Mouse (Mus musculus): ENCODE results near the gene Tsc22d4. TPM values are rescaled to one million over a fixed set of nuclear protein-coding genes. Genes with fewer than 3 reads are reported as not detected.
A peak's percentile ranks its signal among the peaks of the same experiment; 100 is the strongest.

Gene Tsc22d4
- polyA plus RNA-seq, 1 experiment from 2014 or later, result 76.1 TPM

- ATAC-seq (replicated peaks), result peak; percentile 70
- peaks cover 19% of the 10 kb centered on the region for H3K36me3 ChIP-seq
- peak within 1 kb of the TSS; percentile 95 for H3K9ac ChIP-seq (replicated peaks)
- under 1% methylated on average over 48 of the region's 48 CpGs for WGBS
- H3K4me3 ChIP-seq, result peak within 1 kb of the TSS; percentile 86
- peak within 1 kb of the TSS; percentile 95 for H3K4me2 ChIP-seq (replicated peaks)
- H3K9me3 ChIP-seq, result no peaks in the 10 kb centered on the region
- peaks cover 35% of the 10 kb centered on the region for H3K4me1 ChIP-seq
- H3K27me3 ChIP-seq, result no peaks in the 10 kb centered on the region
- peak within 1 kb of the TSS; percentile 99 for H3K27ac ChIP-seq (replicated peaks)
Measured at GRCm38 (mm10) chr5:137787151-137787928, 41.8 kb downstream of the Tsc22d4 start, which contains the start of the genes Mepce and Zcwpw1. Gene Mepce (minus strand): TSS chr5:137787655. Gene Zcwpw1 (plus strand): TSS chr5:137787798.

GRCm38 (mm10) chr5:137788171-137788570 is 42.6 kb downstream of the Tsc22d4 start:
- no peaks in the 10 kb centered on the region for H3K27me3 ChIP-seq
- peak overlapping the region; percentile 86 for H3K4me3 ChIP-seq
- H3K9me3 ChIP-seq, result no peaks in the 10 kb centered on the region
- WGBS, result 76% methylated on average over 24 of the region's 24 CpGs
- no peak overlapping the region for H3K9ac ChIP-seq (replicated peaks)
- no peak for ATAC-seq (replicated peaks)
- H3K4me1 ChIP-seq, result peaks cover 27% of the 10 kb centered on the region
- no peak overlapping the region for H3K27ac ChIP-seq (replicated peaks)
- H3K36me3 ChIP-seq, result peaks cover 11% of the 10 kb centered on the region
- peak overlapping the region; percentile 95 for H3K4me2 ChIP-seq (replicated peaks)

- Histone ChIP-seq H3K4me1 (peaks cover 18% of the 10 kb centered on the region), H3K9ac (replicated peaks) (no peak overlapping the region), H3K4me3 (no peak overlapping the region), H3K27ac (replicated peaks) (no peak overlapping the region), H3K9me3 (no peaks in the 10 kb centered on the region), H3K27me3 (no peaks in the 10 kb centered on the region), H3K4me2 (replicated peaks) (no peak overlapping the region), H3K36me3 (peaks cover 5% of the 10 kb centered on the region; the same call in 1 of the 2 replicates)
- no peak for ATAC-seq (replicated peaks)
- 99% methylated on average over 2 of the region's 2 CpGs for WGBS
Measured at GRCm38 (mm10) chr5:137788946-137789531, 43.5 kb downstream of the Tsc22d4 start.

- no peaks in the 10 kb centered on the region for H3K9me3 ChIP-seq
- peaks cover 5% of the 10 kb centered on the region; the same call in 1 of the 2 replicates for H3K4me1 ChIP-seq
- no peaks in the 10 kb centered on the region for H3K36me3 ChIP-seq
- H3K4me2 ChIP-seq (replicated peaks), result no peak overlapping the region
- no peak for ATAC-seq (replicated peaks)
- H3K4me3 ChIP-seq, result no peak overlapping the region
- H3K27me3 ChIP-seq, result no peaks in the 10 kb centered on the region
- H3K27ac ChIP-seq (replicated peaks), result no peak overlapping the region
- no peak overlapping the region for H3K9ac ChIP-seq (replicated peaks)
Measured at GRCm38 (mm10) chr5:137791553-137791952, 46.0 kb downstream of the Tsc22d4 start.

GRCm38 (mm10) chr5:137796606-137797005 is 51.1 kb downstream of the Tsc22d4 start:
- H3K36me3 ChIP-seq, result no peaks in the 10 kb centered on the region
- 81% methylated on average over 3 of the region's 3 CpGs for WGBS

GRCm38 (mm10) chr5:137800917-137801316 is 55.4 kb downstream of the Tsc22d4 start:
- Histone ChIP-seq H3K36me3 (no peaks in the 10 kb centered on the region), H3K9ac (replicated peaks) (no peak overlapping the region), H3K4me3 (no peak overlapping the region), H3K4me1 (no peaks in the 10 kb centered on the region), H3K27me3 (no peaks in the 10 kb centered on the region), H3K4me2 (replicated peaks) (no peak overlapping the region), H3K9me3 (no peaks in the 10 kb centered on the region), H3K27ac (replicated peaks) (no peak overlapping the region)
- WGBS, result 87% methylated on average over 3 of the region's 3 CpGs
- ATAC-seq (replicated peaks), result no peak

More at GRCm38 (mm10) chr5:137796606-137797005, 51.1 kb downstream of the Tsc22d4 start:
- no peaks in the 10 kb centered on the region for H3K9me3 ChIP-seq
- H3K4me2 ChIP-seq (replicated peaks), result no peak overlapping the region
- no peak overlapping the region for H3K4me3 ChIP-seq
- no peak for ATAC-seq (replicated peaks)
- H3K9ac ChIP-seq (replicated peaks), result no peak overlapping the region
- H3K4me1 ChIP-seq, result no peaks in the 10 kb centered on the region
- H3K27ac ChIP-seq (replicated peaks), result no peak overlapping the region
- no peaks in the 10 kb centered on the region for H3K27me3 ChIP-seq

- no peaks in the 10 kb centered on the region for H3K36me3 ChIP-seq
Measured at GRCm38 (mm10) chr5:137806158-137806557, 60.6 kb downstream of the Tsc22d4 start.

GRCm38 (mm10) chr5:137808316-137808715 is 62.8 kb downstream of the Tsc22d4 start:
- no peaks in the 10 kb centered on the region for H3K27me3 ChIP-seq
- no peak for ATAC-seq (replicated peaks)
- no peaks in the 10 kb centered on the region for H3K4me1 ChIP-seq
- no peak overlapping the region for H3K27ac ChIP-seq (replicated peaks)
- H3K4me2 ChIP-seq (replicated peaks), result no peak overlapping the region
- H3K9me3 ChIP-seq, result no peaks in the 10 kb centered on the region
- no peak overlapping the region for H3K4me3 ChIP-seq
- 91% methylated on average over 5 of the region's 5 CpGs for WGBS
- H3K36me3 ChIP-seq, result no peaks in the 10 kb centered on the region
- H3K9ac ChIP-seq (replicated peaks), result no peak overlapping the region

More at GRCm38 (mm10) chr5:137806158-137806557, 60.6 kb downstream of the Tsc22d4 start:
- H3K9ac ChIP-seq (replicated peaks), result no peak overlapping the region
- no peaks in the 10 kb centered on the region for H3K27me3 ChIP-seq
- no peak overlapping the region for H3K27ac ChIP-seq (replicated peaks)
- no peaks in the 10 kb centered on the region for H3K4me1 ChIP-seq
- H3K9me3 ChIP-seq, result no peaks in the 10 kb centered on the region
- H3K4me2 ChIP-seq (replicated peaks), result no peak overlapping the region
- ATAC-seq (replicated peaks), result no peak
- 79% methylated on average over 1 of the region's 1 CpGs for WGBS
- H3K4me3 ChIP-seq, result no peak overlapping the region

- no peak for ATAC-seq (replicated peaks)
- H3K4me1 ChIP-seq, result no peaks in the 10 kb centered on the region
- no peaks in the 10 kb centered on the region for H3K27me3 ChIP-seq
- WGBS, result 80% methylated on average over 4 of the region's 4 CpGs
- H3K27ac ChIP-seq (replicated peaks), result no peak overlapping the region
- no peaks in the 10 kb centered on the region for H3K36me3 ChIP-seq
- no peak overlapping the region for H3K9ac ChIP-seq (replicated peaks)
- no peak overlapping the region for H3K4me3 ChIP-seq
- no peaks in the 10 kb centered on the region for H3K9me3 ChIP-seq
- no peak overlapping the region for H3K4me2 ChIP-seq (replicated peaks)
Measured at GRCm38 (mm10) chr5:137817466-137818222, 72.1 kb downstream of the Tsc22d4 start.

Other genes with a start within 250 kb of the Tsc22d4 start
- 75.9 and 79.3 TPM in 2 replicates for gene Pop7, start 243.2 kb upstream of the Tsc22d4 start, polyA plus RNA-seq (2015; fragmentation: Nextera tagmentation; extraction: Ambion mirVana)
- gene Gigyf1, start 227.2 kb upstream of the Tsc22d4 start, polyA plus RNA-seq (2015; fragmentation: Nextera tagmentation; extraction: Ambion mirVana), result 19.2 and 20.0 TPM in 2 replicates
- gene Epo, start 212.5 kb upstream of the Tsc22d4 start, polyA plus RNA-seq (2015; fragmentation: Nextera tagmentation; extraction: Ambion mirVana), result not detected in 2 replicates
- gene Gnb2, start 212.2 kb upstream of the Tsc22d4 start, polyA plus RNA-seq (2015; fragmentation: Nextera tagmentation; extraction: Ambion mirVana), result 535 and 578 TPM in 2 replicates
- 250 and 259 TPM in 2 replicates for gene Actl6b, start 192.2 kb upstream of the Tsc22d4 start, polyA plus RNA-seq (2015; fragmentation: Nextera tagmentation; extraction: Ambion mirVana)
- 2.2 and 3.2 TPM in 2 replicates for gene Tfr2, start 175.9 kb upstream of the Tsc22d4 start, polyA plus RNA-seq (2015; fragmentation: Nextera tagmentation; extraction: Ambion mirVana)
- gene Mospd3, start 144.7 kb upstream of the Tsc22d4 start, polyA plus RNA-seq (2015; fragmentation: Nextera tagmentation; extraction: Ambion mirVana), result 46.3 and 47.3 TPM in 2 replicates
- gene Pcolce, start 131.9 kb upstream of the Tsc22d4 start, polyA plus RNA-seq (2015; fragmentation: Nextera tagmentation; extraction: Ambion mirVana), result 9.3 and 9.7 TPM in 2 replicates
- gene Fbxo24, start 116.7 kb upstream of the Tsc22d4 start, polyA plus RNA-seq (2015; fragmentation: Nextera tagmentation; extraction: Ambion mirVana), result 0.22 TPM in 1 of 2 replicates, not detected in the other
- gene Lrch4, start 116.6 kb upstream of the Tsc22d4 start, polyA plus RNA-seq (2015; fragmentation: Nextera tagmentation; extraction: Ambion mirVana), result 21.4 and 22.1 TPM in 2 replicates
- gene Gm20605, start 116.6 kb upstream of the Tsc22d4 start, polyA plus RNA-seq (2015; fragmentation: Nextera tagmentation; extraction: Ambion mirVana), result 6.9 and 7.8 TPM in 2 replicates
- 4.5 and 8.5 TPM in 2 replicates for gene Sap25, start 104.4 kb upstream of the Tsc22d4 start, polyA plus RNA-seq (2015; fragmentation: Nextera tagmentation; extraction: Ambion mirVana)
- 0.11 TPM in 1 of 2 replicates, not detected in the other for gene Irs3, start 100.0 kb upstream of the Tsc22d4 start, polyA plus RNA-seq (2015; fragmentation: Nextera tagmentation; extraction: Ambion mirVana)
- 21.2 and 22.7 TPM in 2 replicates for gene Agfg2, start 61.0 kb upstream of the Tsc22d4 start, polyA plus RNA-seq (2015; fragmentation: Nextera tagmentation; extraction: Ambion mirVana)
- gene Nyap1, start 4.1 kb upstream of the Tsc22d4 start, polyA plus RNA-seq (2015; fragmentation: Nextera tagmentation; extraction: Ambion mirVana), result 43.6 and 45.6 TPM in 2 replicates
- 36.9 and 42.4 TPM in 2 replicates for gene Ppp1r35, start 33.1 kb downstream of the Tsc22d4 start, polyA plus RNA-seq (2015; fragmentation: Nextera tagmentation; extraction: Ambion mirVana)
- 12.3 and 12.6 TPM in 2 replicates for gene Mepce, start 41.9 kb downstream of the Tsc22d4 start, polyA plus RNA-seq (2015; fragmentation: Nextera tagmentation; extraction: Ambion mirVana)
- gene Zcwpw1, start 42.1 kb downstream of the Tsc22d4 start, polyA plus RNA-seq (2015; fragmentation: Nextera tagmentation; extraction: Ambion mirVana), result 10.4 and 11.3 TPM in 2 replicates
- 0.42 and 0.45 TPM in 2 replicates for gene Pilra, start 90.6 kb downstream of the Tsc22d4 start, polyA plus RNA-seq (2015; fragmentation: Nextera tagmentation; extraction: Ambion mirVana)
- not detected in 2 replicates for gene Pilrb1, start 112.4 kb downstream of the Tsc22d4 start, polyA plus RNA-seq (2015; fragmentation: Nextera tagmentation; extraction: Ambion mirVana)
- not detected in 2 replicates for gene Pilrb2, start 126.1 kb downstream of the Tsc22d4 start, polyA plus RNA-seq (2015; fragmentation: Nextera tagmentation; extraction: Ambion mirVana)
- not detected in 2 replicates for gene Cyp3a13, start 175.9 kb downstream of the Tsc22d4 start, polyA plus RNA-seq (2015; fragmentation: Nextera tagmentation; extraction: Ambion mirVana)
- gene Gjc3, start 217.4 kb downstream of the Tsc22d4 start, polyA plus RNA-seq (2015; fragmentation: Nextera tagmentation; extraction: Ambion mirVana), result 0.11 TPM in 2 replicates
- not detected in 2 replicates for gene Azgp1, start 235.8 kb downstream of the Tsc22d4 start, polyA plus RNA-seq (2015; fragmentation: Nextera tagmentation; extraction: Ambion mirVana)

All from forebrain, embryonic 15.5 days (tissue).